Mouse (Mus musculus): ENCODE results near the gene Sephs2. TPM values are rescaled to one million over a fixed set of nuclear protein-coding genes. Genes with fewer than 3 reads are reported as not detected.

Sephs2 gene
- polyA plus RNA-seq, 1 experiment = 153 TPM

DNA sequence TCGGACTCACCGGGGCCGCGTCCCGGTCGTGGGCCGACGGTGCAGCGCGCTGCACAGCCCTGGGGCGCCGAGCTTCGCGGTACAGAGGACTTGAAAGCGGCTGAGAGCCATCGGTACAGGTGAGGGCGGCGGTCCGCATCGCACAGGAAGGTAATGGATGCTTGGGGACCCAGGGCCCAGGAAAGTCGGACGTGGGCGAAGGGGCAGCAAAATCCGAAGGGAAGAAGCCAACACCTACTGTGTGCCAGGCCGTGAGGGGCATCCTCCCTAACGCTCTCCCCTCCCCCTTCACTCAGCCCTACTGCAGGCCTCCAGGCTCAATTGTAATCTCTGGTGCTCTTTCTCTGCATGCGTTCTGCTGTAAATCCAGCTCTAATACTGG, 40.5 kb downstream of the Sephs2 start:
- peaks cover 9% of the 10 kb centered on the region for H3K4me1 ChIP-seq (ENCODE audit: control insufficient read depth, insufficient read depth, low read length)
- H3K27ac ChIP-seq (ENCODE audit: insufficient read depth, low read depth, low read length) = peak overlapping the region; percentile 62
- no peak for DNase-seq
- no peaks in the 10 kb centered on the region for H3K27me3 ChIP-seq (replicated peaks; ENCODE audit: control insufficient read depth, insufficient read depth, low read length)
- TF ChIP-seq POLR2A (IDR thresholded peaks at IDR 0.05; ENCODE audit: low read depth, low read length) = no peak
- TF ChIP-seq CTCF (conservative IDR thresholded peaks at IDR 0.05; ENCODE audit: insufficient read depth, insufficient read length, low read depth, low read length) = no peak
- peaks cover 5% of the 10 kb centered on the region for H3K36me3 ChIP-seq (ENCODE audit: control insufficient read depth, insufficient read depth, low read length)
- WGBS = under 1% methylated on average over 27 of the region's 27 CpGs
- peak overlapping the region; percentile 96 for H3K4me3 ChIP-seq (ENCODE audit: insufficient read depth, low read depth, low read length)

DNA sequence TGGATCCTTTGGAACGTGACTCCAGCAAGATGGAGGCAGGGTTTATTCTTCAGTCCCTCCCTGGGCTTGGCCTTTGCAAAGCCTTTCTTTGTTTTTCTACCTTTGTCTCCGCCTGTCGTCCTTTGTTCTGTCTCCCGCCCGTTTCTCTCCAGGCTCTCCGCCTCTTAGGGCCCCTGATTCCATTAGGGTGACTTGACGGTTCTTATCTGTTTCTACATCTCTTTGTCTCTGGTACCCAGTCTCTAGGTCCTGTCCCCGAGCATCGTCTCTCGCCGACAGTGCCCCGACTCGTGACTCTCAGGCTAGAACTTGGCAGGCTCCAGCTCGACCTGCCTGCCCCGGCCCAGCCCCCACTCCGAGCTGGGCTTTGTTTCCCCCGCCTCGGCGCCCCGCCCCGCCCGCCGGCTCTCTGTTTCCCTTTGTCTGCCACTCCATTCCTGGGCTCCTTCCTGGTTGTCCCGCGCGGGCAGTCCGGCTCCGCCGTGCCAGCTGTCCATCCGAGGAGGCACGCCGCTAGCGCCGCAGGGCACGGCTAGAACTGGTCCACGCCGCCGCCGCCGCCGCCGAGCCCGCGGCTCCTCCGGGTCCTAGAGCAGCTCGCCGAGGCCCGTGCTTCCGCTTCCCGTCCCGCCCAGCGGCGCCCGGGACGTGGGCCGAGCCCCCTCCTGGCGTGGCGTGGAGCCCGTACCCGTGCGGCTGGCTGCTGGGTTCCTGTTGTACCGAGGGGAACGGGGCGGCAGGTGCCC, 41.1 kb downstream of the Sephs2 start, which contains the start of the genes Zfp553 and Sept1:
TSS of gene Zfp553 (plus strand) at position 440 of the 746 bp plus-strand sequence.
TSS of gene Sept1 (minus strand) at position 509 of the 746 bp plus-strand sequence.
- no peak for TF ChIP-seq CTCF (conservative IDR thresholded peaks at IDR 0.05; ENCODE audit: insufficient read depth, insufficient read length, low read depth, low read length)
- TF ChIP-seq POLR2A (IDR thresholded peaks at IDR 0.05; ENCODE audit: low read depth, low read length) = peak; percentile 43
- peak; percentile 92 for DNase-seq
- H3K4me3 ChIP-seq (ENCODE audit: insufficient read depth, low read depth, low read length) = peak within 1 kb of the TSS; percentile 96
- under 1% methylated on average over 64 of the region's 64 CpGs for WGBS
- peaks cover 5% of the 10 kb centered on the region for H3K36me3 ChIP-seq (ENCODE audit: control insufficient read depth, insufficient read depth, low read length)
- H3K27ac ChIP-seq (ENCODE audit: insufficient read depth, low read depth, low read length) = peak within 1 kb of the TSS; percentile 62
- H3K4me1 ChIP-seq (ENCODE audit: control insufficient read depth, insufficient read depth, low read length) = peaks cover 9% of the 10 kb centered on the region
- no peaks in the 10 kb centered on the region for H3K27me3 ChIP-seq (replicated peaks; ENCODE audit: control insufficient read depth, insufficient read depth, low read length)

DNA sequence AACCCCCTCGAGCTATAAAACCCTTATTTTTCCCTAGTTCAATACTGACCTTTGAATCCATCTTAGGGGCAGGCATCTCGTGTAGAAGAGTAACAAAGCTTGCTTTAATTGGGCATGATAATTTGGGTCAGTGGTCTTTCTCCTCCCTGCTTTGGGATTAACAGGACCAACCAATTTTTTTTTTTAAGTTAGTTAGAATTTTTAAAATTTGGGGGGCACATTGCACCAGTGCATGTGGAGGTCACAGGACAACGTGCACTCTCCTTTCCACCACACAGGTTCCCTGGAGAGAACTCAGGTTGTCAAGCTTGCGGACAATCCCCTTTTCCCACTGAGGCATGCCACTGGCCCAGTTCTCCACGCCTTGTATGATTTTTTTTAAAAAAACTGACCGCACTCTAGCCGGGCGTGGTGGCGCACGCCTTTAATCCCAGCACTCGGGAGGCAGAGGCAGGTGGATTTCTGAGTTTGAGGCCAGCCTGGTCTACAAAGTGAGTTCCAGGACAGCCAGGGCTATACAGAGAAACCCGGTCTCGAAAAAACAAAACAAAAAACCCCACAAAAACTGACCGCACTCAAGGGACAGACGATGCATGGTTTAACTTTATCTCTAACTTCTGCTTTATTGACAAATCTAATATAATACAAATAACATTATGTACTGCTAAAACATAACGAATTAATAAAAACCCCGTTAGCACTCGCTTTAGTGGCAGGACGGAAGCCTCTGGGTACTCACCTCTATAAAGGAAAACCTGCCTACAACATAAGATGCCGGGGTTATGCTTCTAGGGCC, 41.8 kb downstream of the Sephs2 start:
- peak; percentile 28 for DNase-seq
- Histone ChIP-seq H3K27me3 (replicated peaks; ENCODE audit: control insufficient read depth, insufficient read depth, low read length) (no peaks in the 10 kb centered on the region), H3K36me3 (ENCODE audit: control insufficient read depth, insufficient read depth, low read length) (peaks cover 5% of the 10 kb centered on the region), H3K27ac (ENCODE audit: insufficient read depth, low read depth, low read length) (peak overlapping the region; percentile 59), H3K4me1 (ENCODE audit: control insufficient read depth, insufficient read depth, low read length) (peaks cover 9% of the 10 kb centered on the region), H3K4me3 (ENCODE audit: insufficient read depth, low read depth, low read length) (peak overlapping the region; percentile 96)
- WGBS = 5% methylated on average over 20 of the region's 20 CpGs
- no peak for TF ChIP-seq POLR2A (IDR thresholded peaks at IDR 0.05; ENCODE audit: low read depth, low read length)
- TF ChIP-seq CTCF (conservative IDR thresholded peaks at IDR 0.05; ENCODE audit: insufficient read depth, insufficient read length, low read depth, low read length) = no peak

GRCm38 (mm10) chr7:127231376-127231775, 42.5 kb downstream of the Sephs2 start:
- Histone ChIP-seq H3K4me3 (ENCODE audit: insufficient read depth, low read depth, low read length) (no peak overlapping the region), H3K36me3 (ENCODE audit: control insufficient read depth, insufficient read depth, low read length) (peaks cover 5% of the 10 kb centered on the region), H3K27ac (ENCODE audit: insufficient read depth, low read depth, low read length) (no peak overlapping the region; the same call in 1 of the 2 replicates), H3K27me3 (replicated peaks; ENCODE audit: control insufficient read depth, insufficient read depth, low read length) (no peaks in the 10 kb centered on the region), H3K4me1 (ENCODE audit: control insufficient read depth, insufficient read depth, low read length) (peaks cover 9% of the 10 kb centered on the region)
- 56% methylated on average over 3 of the region's 3 CpGs for WGBS
- TF ChIP-seq CTCF (conservative IDR thresholded peaks at IDR 0.05; ENCODE audit: insufficient read depth, insufficient read length, low read depth, low read length) = no peak
- TF ChIP-seq POLR2A (IDR thresholded peaks at IDR 0.05; ENCODE audit: low read depth, low read length) = no peak
- DNase-seq = no peak

GRCm38 (mm10) chr7:127228615-127229303, 45.1 kb downstream of the Sephs2 start:
- Histone ChIP-seq H3K4me3 (ENCODE audit: insufficient read depth, low read depth, low read length) (no peak overlapping the region), H3K4me1 (ENCODE audit: control insufficient read depth, insufficient read depth, low read length) (peaks cover 9% of the 10 kb centered on the region), H3K36me3 (ENCODE audit: control insufficient read depth, insufficient read depth, low read length) (no peaks in the 10 kb centered on the region), H3K27me3 (replicated peaks; ENCODE audit: control insufficient read depth, insufficient read depth, low read length) (no peaks in the 10 kb centered on the region), H3K27ac (ENCODE audit: insufficient read depth, low read depth, low read length) (no peak overlapping the region)
- DNase-seq = peak; percentile 83
- TF ChIP-seq CTCF (conservative IDR thresholded peaks at IDR 0.05; ENCODE audit: insufficient read depth, insufficient read length, low read depth, low read length) (peak; percentile 95), POLR2A (IDR thresholded peaks at IDR 0.05; ENCODE audit: low read depth, low read length) (no peak)
- WGBS = 51% methylated on average over 4 of the region's 4 CpGs

GRCm38 (mm10) chr7:127225147-127225995, 48.5 kb downstream of the Sephs2 start:
- TF ChIP-seq CTCF (conservative IDR thresholded peaks at IDR 0.05; ENCODE audit: insufficient read depth, insufficient read length, low read depth, low read length) (no peak), POLR2A (IDR thresholded peaks at IDR 0.05; ENCODE audit: low read depth, low read length) (no peak)
- Histone ChIP-seq H3K36me3 (ENCODE audit: control insufficient read depth, insufficient read depth, low read length) (no peaks in the 10 kb centered on the region), H3K27me3 (replicated peaks; ENCODE audit: control insufficient read depth, insufficient read depth, low read length) (no peaks in the 10 kb centered on the region), H3K4me1 (ENCODE audit: control insufficient read depth, insufficient read depth, low read length) (no peaks in the 10 kb centered on the region), H3K27ac (ENCODE audit: insufficient read depth, low read depth, low read length) (no peak overlapping the region), H3K4me3 (ENCODE audit: insufficient read depth, low read depth, low read length) (no peak overlapping the region)
- 87% methylated on average over 11 of the region's 11 CpGs for WGBS
- DNase-seq = no peak

Data from kidney, adult 2 months (tissue).